Mouse (Mus musculus): ENCODE measurements around the gene Flt3.

DNA sequence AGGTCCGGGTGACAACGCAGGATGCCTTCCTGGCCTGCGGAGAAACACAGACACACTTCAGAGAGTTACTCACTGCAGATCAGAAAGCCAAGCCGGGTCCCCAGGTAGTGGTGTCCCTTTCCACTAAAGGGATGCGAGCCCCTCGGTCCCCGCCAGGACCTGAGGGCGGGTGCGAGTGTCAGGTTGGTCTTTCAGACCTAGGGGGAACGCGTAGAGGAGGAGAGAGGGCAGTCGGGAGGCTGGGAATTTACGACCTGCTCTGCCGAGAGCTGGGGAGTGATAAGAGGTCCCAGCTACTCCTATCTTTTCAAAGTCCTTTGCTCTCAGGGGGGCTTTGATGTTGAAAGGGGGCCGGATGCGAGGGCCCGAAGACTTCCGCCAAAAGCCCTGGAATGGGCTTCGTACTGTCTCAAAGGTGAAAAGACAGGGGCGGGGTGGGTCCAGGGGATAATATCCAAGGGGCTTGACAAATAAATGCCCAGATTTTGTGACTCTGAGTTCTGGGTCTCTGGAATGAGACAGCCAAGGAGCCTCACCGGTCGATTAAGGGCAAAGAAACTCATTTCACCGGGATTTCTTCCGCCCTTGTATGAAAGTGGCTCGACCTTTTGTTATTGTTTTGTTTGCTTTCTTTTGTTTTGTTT is 84.7 kb downstream of the Flt3 start:
- TF ChIP-seq FLI1 (IDR thresholded peaks at IDR 0.05; ENCODE audit: low read length) (no peak), GATA1 (IDR thresholded peaks at IDR 0.05; ENCODE audit: borderline replicate concordance, low read length) (no peak)
